Mouse (Mus musculus) cerebellum, adult 11-12 months (tissue): ENCODE measurements around the gene Spg7.
"Not testable (repeated sequence)": the region's sequence is repeated elsewhere in the genome, so short reads cannot be mapped to it uniquely, and the experiment has no call there.

ENCODE experiments used
- DNase-seq: peaks from one replicate; pipeline ENCODE4 v3.0.0; 2022

The Spg7 gene

GRCm38 (mm10) chr8:123101735-123102685, 39.3 kb downstream of the Spg7 start, which contains the start of gene Rpl13:
Gene Rpl13, plus strand, starts transcription at chr8:123102350.
- DNase-seq = peak; percentile 96

- DNase-seq = not testable (repeated sequence)
Observed at GRCm38 (mm10) chr8:123102855-123103254, 40.1 kb downstream of the Spg7 start.

GRCm38 (mm10) chr8:123103285-123103684, 40.5 kb downstream of the Spg7 start:
- DNase-seq = no peak

GRCm38 (mm10) chr8:123104046-123104767, 41.5 kb downstream of the Spg7 start:
- DNase-seq = no peak

- DNase-seq = no peak
Observed at GRCm38 (mm10) chr8:123105553-123106326, 43.0 kb downstream of the Spg7 start.

GRCm38 (mm10) chr8:123106531-123106930, 43.8 kb downstream of the Spg7 start:
- DNase-seq = no peak

GRCm38 (mm10) chr8:123108010-123108409, 45.3 kb downstream of the Spg7 start:
- DNase-seq = no peak

- DNase-seq = no peak
Observed at GRCm38 (mm10) chr8:123108953-123109352, 46.2 kb downstream of the Spg7 start.

GRCm38 (mm10) chr8:123110649-123111048, 47.9 kb downstream of the Spg7 start:
- DNase-seq = no peak

GRCm38 (mm10) chr8:123112892-123113291, 50.1 kb downstream of the Spg7 start:
- DNase-seq = no peak

GRCm38 (mm10) chr8:123113908-123114469, 51.2 kb downstream of the Spg7 start:
- no peak for DNase-seq

- DNase-seq = no peak
Observed at GRCm38 (mm10) chr8:123114644-123115043, 51.9 kb downstream of the Spg7 start.

- no peak for DNase-seq
Observed at GRCm38 (mm10) chr8:123117127-123117731, 54.5 kb downstream of the Spg7 start, which contains the start of gene Cpne7. Gene Cpne7, plus strand, starts transcription at chr8:123117374.

- no peak for DNase-seq
Observed at GRCm38 (mm10) chr8:123117744-123118143, 55.0 kb downstream of the Spg7 start.

- DNase-seq = no peak
Observed at GRCm38 (mm10) chr8:123122059-123122458, 59.3 kb downstream of the Spg7 start.

- no peak for DNase-seq
Observed at GRCm38 (mm10) chr8:123122670-123123069, 59.9 kb downstream of the Spg7 start.

GRCm38 (mm10) chr8:123126193-123126816, 63.6 kb downstream of the Spg7 start:
- no peak for DNase-seq

- no peak for DNase-seq
Observed at GRCm38 (mm10) chr8:123131041-123131440, 68.3 kb downstream of the Spg7 start.

- no peak for DNase-seq
Observed at GRCm38 (mm10) chr8:123132953-123133352, 70.2 kb downstream of the Spg7 start.

- no peak for DNase-seq
Observed at GRCm38 (mm10) chr8:123134149-123134713, 71.5 kb downstream of the Spg7 start.

- DNase-seq = no peak
Observed at GRCm38 (mm10) chr8:123135406-123135805, 72.7 kb downstream of the Spg7 start.
